Comparison of ENCODE assay signal across 8 mouse cellular contexts in genomic region chr16:56048038-56048437, GRCm38 (mm10). TPM values are rescaled to one million over a fixed set of nuclear protein-coding genes. Genes with fewer than 3 reads are reported as not detected.
DNase-seq lines count a peak whose midpoint lies in the region; ATAC-seq and TF ChIP-seq lines count a peak whose summit lies in the region.
"Not testable (repeated sequence)": the region's sequence is repeated elsewhere in the genome, so short reads cannot be mapped to it uniquely, and the experiment has no call there.

Senp7 (plus strand) TSS chr16:56048338.

- POLR2A ChIA-PET in Patski (lab: Charles Lee) = not testable (repeated sequence)

- H3K36me3 ChIP-seq in embryonic facial prominence, embryonic 11.5 days (replicated peaks; ENCODE audit: control insufficient read depth, insufficient read depth, low read depth, low read length); kidney, embryonic 15.5 days; limb, embryonic 10.5 days; stomach, embryonic 15.5 days: not testable (repeated sequence)

- not testable (repeated sequence) for DNase-seq in Patski (ENCODE audit: low read depth, low spot score); embryonic facial prominence, embryonic 11.5 days (ENCODE audit: low spot score); gastrocnemius, postnatal 10 days; heart, postnatal 25 days (ENCODE audit: low spot score); limb, embryonic 10.5 days (ENCODE audit: low spot score)

- in situ Hi-C loops in Patski (cut with MboI; ENCODE audit: low pct_unique_long_range_greater_than_20kb) = not testable (repeated sequence)

- not testable (repeated sequence) for H3K27ac ChIP-seq in embryonic facial prominence, embryonic 11.5 days (replicated peaks; ENCODE audit: low read depth, low read length); kidney, embryonic 15.5 days; limb, embryonic 10.5 days; stomach, embryonic 15.5 days

- CTCF ChIA-PET in Patski (lab: Charles Lee) = not testable (repeated sequence)

- not testable (repeated sequence) for ATAC-seq in Patski; embryonic facial prominence, embryonic 11.5 days (replicated peaks; ENCODE audit: insufficient number of reproducible peaks, low FRiP score, low TSS enrichment, low read depth); kidney, embryonic 15.5 days (replicated peaks; ENCODE audit: low FRiP score); megakaryocyte-erythroid progenitor cell, adult 5-6 weeks (replicated peaks; ENCODE audit: low FRiP score, low TSS enrichment, poor library complexity, severe bottlenecking); stomach, embryonic 15.5 days (ENCODE audit: insufficient read depth, low FRiP score, low read depth)

- H3K9me3 ChIP-seq in embryonic facial prominence, embryonic 11.5 days (replicated peaks; ENCODE audit: control insufficient read depth, low read length); kidney, embryonic 15.5 days (replicated peaks); limb, embryonic 10.5 days (replicated peaks); stomach, embryonic 15.5 days: not testable (repeated sequence)

- intact Hi-C loops in heart, postnatal 25 days (cut with DNase I) = not testable (repeated sequence)

- not testable (repeated sequence) for TF ChIP-seq CTCF in Patski (IDR thresholded peaks at IDR 0.05)

- not testable (repeated sequence) for H3K9ac ChIP-seq in embryonic facial prominence, embryonic 11.5 days (replicated peaks; ENCODE audit: low read length); kidney, embryonic 15.5 days; stomach, embryonic 15.5 days

- H3K4me3 ChIP-seq in embryonic facial prominence, embryonic 11.5 days (ENCODE audit: low read depth, low read length); kidney, embryonic 15.5 days (replicated peaks); limb, embryonic 10.5 days; stomach, embryonic 15.5 days (replicated peaks): not testable (repeated sequence)

- H3K27me3 ChIP-seq in Patski; embryonic facial prominence, embryonic 11.5 days (ENCODE audit: control insufficient read depth, insufficient read depth, low read length); kidney, embryonic 15.5 days; limb, embryonic 10.5 days (ENCODE audit: low read depth, poor library complexity, severe bottlenecking); stomach, embryonic 15.5 days (replicated peaks): not testable (repeated sequence)

- not testable (repeated sequence) for H3K4me1 ChIP-seq in embryonic facial prominence, embryonic 11.5 days (ENCODE audit: control insufficient read depth, insufficient read depth, low read length); kidney, embryonic 15.5 days; limb, embryonic 10.5 days; stomach, embryonic 15.5 days

- WGBS in embryonic facial prominence, embryonic 11.5 days = no CpG with 5 or more reads among the region's 4 CpGs
- no CpG with 5 or more reads among the region's 4 CpGs for WGBS in kidney, embryonic 15.5 days
- no CpG with 5 or more reads among the region's 4 CpGs for WGBS in limb, embryonic 10.5 days
- WGBS in stomach, embryonic 15.5 days = no CpG with 5 or more reads among the region's 4 CpGs

- H3K4me2 ChIP-seq in embryonic facial prominence, embryonic 11.5 days (ENCODE audit: low read depth, low read length); kidney, embryonic 15.5 days; stomach, embryonic 15.5 days: not testable (repeated sequence)

RNA-seq across cellular contexts. Expression of gene Senp7, which starts in this region (rescaled TPM):
- 22.8 TPM for polyA plus RNA-seq in Patski (2021)
- polyA plus RNA-seq in embryonic facial prominence, embryonic 11.5 days (2014; fragmentation: Nextera tagmentation; extraction: Ambion mirVana) = 36.1 and 40.9 TPM in 2 replicates
- 10 to 100 TPM; 16.8 to 21.8 TPM for total RNA-seq in gastrocnemius, postnatal 10 days (2021)
- 10 to 100 TPM; 15.8 to 18.0 TPM for total RNA-seq in heart, postnatal 25 days (2021)
- polyA plus RNA-seq in kidney, embryonic 15.5 days (2015; fragmentation: Nextera tagmentation; extraction: Ambion mirVana) = 28.8 and 33.2 TPM in 2 replicates
- polyA plus RNA-seq in limb, embryonic 10.5 days (2016; fragmentation: Nextera tagmentation; extraction: Ambion mirVana) = 22.8 and 31.6 TPM in 2 replicates
- total RNA-seq in megakaryocyte-erythroid progenitor cell, adult 5-6 weeks (2014; fragmentation: Nextera tagmentation) = 51.8 and 77.3 TPM in 2 replicates
- total RNA-seq in megakaryocyte-erythroid progenitor cell, adult 5-6 weeks (2017) = 27.9 and 55.7 TPM in 2 replicates
- polyA plus RNA-seq in stomach, embryonic 15.5 days (2015; fragmentation: Nextera tagmentation; extraction: Ambion mirVana) = 28.5 and 29.4 TPM in 2 replicates
